Mouse (Mus musculus): ENCODE data around the gene Rhobtb3.

DNA sequence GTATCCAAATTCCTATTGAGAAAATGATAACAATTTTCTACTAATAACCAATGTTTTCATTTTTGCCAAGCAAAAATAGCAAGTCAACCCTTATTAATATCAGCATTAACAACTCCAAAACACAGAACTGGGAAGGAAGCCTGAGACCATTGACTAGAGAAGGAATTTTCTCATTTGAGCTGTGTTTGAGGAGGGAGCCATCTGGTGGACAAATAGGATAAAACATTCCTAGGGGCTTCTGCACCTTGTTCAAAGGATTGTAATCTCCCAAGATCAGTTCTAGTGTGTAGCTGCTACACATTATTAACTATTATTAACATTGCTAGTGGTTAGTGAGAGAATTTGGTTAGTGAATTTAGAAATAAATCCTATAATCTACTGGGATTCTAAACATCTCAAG lies 65.8 kb downstream of the Rhobtb3 start:
- TF ChIP-seq CTCF (IDR thresholded peaks at IDR 0.05; ENCODE audit: extremely low read depth, insufficient read depth, low read length): peak; percentile 50; the same call in 1 of the 2 replicates
- no peak for TF ChIP-seq POLR2A (IDR thresholded peaks at IDR 0.05; ENCODE audit: extremely low read depth, insufficient read depth, low read length)
